Mouse (Mus musculus): ENCODE results near the gene Ctnnd1.

The Ctnnd1 gene

GRCm38 (mm10) chr2:84607842-84608241 is 42.7 kb downstream of the Ctnnd1 start:
- DNase-seq (ENCODE audit: low spot score in 2 of 2), result no peak

- no peak for DNase-seq (ENCODE audit: low spot score in 2 of 2)
Observed at GRCm38 (mm10) chr2:84600977-84601376, 49.6 kb downstream of the Ctnnd1 start.

GRCm38 (mm10) chr2:84599270-84599888 is 51.2 kb downstream of the Ctnnd1 start:
- no peak for DNase-seq (ENCODE audit: low spot score in 2 of 2)

DNA sequence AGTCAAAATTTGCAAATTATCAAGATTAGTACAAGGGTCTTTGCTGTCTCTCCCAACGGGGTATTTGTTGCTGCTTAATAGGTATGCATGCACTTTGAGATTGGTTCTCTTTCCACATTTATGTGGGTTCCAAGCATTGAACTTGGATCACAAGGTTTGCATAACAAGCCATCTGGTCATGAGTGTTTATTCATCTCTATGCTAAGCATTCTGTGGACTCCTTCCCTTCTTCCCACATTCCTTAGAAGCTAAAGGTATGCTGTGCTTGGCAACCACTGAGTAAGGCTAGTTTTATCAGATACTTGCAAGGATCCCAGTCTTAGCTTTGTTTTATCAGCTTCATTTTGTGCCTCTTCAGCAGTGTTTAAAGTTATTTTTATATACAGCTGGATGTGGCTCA is 53.4 kb downstream of the Ctnnd1 start:
- no peak for DNase-seq (ENCODE audit: low spot score in 2 of 2)

GRCm38 (mm10) chr2:84592801-84593200 is 57.8 kb downstream of the Ctnnd1 start:
- DNase-seq (ENCODE audit: low spot score in 2 of 2), result no peak

DNA sequence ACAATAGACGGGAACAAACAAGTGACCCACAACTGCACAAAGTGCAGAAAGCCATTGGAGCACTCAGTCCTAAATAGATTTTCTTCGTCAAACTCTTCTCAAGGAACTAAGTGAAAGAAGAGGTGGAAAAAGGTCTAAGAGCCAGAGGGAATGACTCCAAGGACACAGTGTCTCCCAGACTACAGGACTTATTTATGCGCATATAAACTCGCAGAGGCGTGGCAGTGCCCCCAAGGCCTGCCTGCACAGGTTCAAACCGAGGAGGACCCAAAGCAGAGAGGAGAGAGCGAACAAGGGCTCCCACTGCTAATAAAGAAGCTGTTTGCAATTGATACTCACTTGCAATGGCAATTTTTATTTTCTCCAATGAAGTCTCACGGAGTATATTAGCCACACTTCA is 64.9 kb downstream of the Ctnnd1 start:
- no peak for DNase-seq (ENCODE audit: low spot score in 2 of 2)

DNA sequence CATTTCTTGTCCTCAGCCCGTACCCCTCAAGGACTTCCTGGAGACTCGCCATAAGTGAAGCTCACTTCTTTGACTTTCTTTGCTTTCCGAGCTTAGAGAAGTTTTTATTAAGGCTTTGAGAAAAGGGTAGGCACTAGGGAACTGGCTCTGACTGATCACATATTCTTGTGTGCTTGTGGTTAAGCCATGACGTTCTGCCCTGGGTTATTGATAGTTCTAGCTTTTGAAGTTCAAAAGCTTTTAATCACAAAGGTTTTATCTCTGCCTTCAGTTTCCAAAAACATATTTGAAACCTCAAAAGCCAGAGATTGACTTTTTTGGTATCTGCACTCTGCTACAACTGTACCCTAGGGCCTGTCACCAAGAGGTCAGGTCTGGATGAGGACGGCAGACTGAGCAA is 68.3 kb downstream of the Ctnnd1 start:
- DNase-seq (ENCODE audit: low spot score in 2 of 2), result no peak

GRCm38 (mm10) chr2:84581208-84581607 is 69.4 kb downstream of the Ctnnd1 start:
- DNase-seq (ENCODE audit: low spot score in 2 of 2), result no peak

DNA sequence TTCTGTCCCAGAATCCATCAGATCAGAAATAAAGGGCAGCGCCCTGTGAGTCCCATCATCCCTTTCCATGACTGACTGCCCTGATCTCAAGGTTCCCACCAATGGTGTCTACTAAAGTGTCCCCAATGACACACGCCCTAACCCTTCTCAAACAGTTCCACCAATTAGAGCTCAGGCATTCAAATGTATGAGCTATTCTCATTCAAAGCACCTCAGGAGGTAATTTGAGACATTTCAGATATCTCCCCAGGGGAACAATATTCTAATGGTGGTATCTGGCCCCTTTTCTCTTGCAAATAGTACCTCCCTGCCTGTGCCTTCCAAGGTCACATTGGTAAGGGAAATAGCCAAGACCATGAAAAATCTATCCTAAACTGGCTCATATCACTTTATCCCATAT is 71.3 kb downstream of the Ctnnd1 start:
- no peak for DNase-seq (ENCODE audit: low spot score in 2 of 2)

DNA sequence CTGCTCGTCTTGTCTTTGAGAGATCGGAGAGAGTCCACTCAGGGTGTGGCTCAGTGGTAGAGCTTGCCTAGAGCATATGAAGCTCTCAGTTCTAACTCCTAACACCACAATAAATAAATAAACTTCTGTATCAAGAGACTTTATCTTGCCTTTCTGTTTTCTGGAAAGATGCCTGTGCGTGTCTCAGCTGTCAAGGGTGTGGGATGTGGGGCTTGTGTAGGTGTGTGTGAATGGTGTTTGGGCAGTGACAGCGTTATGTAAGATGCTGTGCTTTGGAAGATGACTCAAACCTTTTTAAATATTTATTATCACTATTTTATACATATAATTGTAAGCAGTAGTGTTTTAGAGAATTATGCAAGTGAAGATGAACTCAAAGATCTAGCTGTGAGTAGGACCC is 76.4 kb downstream of the Ctnnd1 start:
- DNase-seq (ENCODE audit: low spot score in 2 of 2), result no peak

GRCm38 (mm10) chr2:84556888-84557514 is 93.6 kb downstream of the Ctnnd1 start:
- peak; percentile 30 to 32 for DNase-seq (ENCODE audit: low spot score in 2 of 2)

- no peak for DNase-seq (ENCODE audit: low spot score in 2 of 2)
Observed at GRCm38 (mm10) chr2:84551390-84552100, 99.0 kb downstream of the Ctnnd1 start.
